Mouse (Mus musculus) frontal cortex, postnatal 25 days (tissue): ENCODE measurements around the gene Gm10190.
"Not testable (repeated sequence)": the region's sequence is repeated elsewhere in the genome, so short reads cannot be mapped to it uniquely, and the experiment has no call there.

Experiments
- DNase-seq, 2 experiments: peaks; one replicate each; pipeline ENCODE4 v3.0.0; 2022; ENCODE audit warnings: low spot score in 2 of 2

Gm10190 gene

DNA sequence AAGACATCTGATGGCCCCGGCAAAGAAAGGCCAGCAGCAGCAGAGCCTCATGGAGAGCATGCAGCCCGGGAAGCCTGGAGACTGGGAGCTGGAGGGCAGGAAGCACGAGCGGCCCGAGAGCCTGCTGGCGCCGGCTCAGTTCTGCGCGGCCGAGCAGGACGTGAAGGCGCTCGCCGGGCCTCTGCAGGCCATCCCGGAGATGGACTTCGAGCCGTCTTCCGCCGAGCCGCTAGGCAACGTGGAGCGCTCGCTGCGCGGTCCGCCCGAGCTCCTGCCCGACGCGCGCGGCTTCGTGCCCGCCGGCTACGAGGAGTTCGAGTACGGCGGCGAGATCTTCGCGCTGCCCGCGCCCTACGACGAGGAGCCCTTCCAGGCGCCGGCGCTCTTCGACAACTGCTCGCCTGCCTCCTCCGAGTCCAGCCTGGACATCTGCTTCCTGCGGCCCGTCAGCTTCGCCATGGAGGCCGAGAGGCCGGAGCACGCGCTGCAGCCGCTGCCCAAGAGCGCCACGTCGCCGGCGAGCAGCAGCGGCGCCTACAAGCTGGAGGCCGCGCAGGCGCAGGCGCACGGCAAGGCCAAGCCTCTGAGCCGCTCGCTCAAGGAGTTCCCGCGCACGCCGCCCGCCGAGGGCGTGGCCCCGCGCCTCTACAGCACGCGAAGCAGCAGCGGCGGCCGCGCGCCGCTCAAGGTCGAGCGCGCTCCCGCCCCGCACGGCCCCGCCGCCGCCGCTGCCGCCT lies at the start of gene Gm10190:
Gm10190 (minus strand) TSS at position 553 of the 737 bp plus-strand sequence.
- DNase-seq, result peak; percentile 73 to 79

GRCm38 (mm10) chr17:80420998-80421397 lies 47.7 kb upstream of the Gm10190 start:
- no peak for DNase-seq

GRCm38 (mm10) chr17:80418572-80419210 lies 45.4 kb upstream of the Gm10190 start:
- no peak for DNase-seq

DNA sequence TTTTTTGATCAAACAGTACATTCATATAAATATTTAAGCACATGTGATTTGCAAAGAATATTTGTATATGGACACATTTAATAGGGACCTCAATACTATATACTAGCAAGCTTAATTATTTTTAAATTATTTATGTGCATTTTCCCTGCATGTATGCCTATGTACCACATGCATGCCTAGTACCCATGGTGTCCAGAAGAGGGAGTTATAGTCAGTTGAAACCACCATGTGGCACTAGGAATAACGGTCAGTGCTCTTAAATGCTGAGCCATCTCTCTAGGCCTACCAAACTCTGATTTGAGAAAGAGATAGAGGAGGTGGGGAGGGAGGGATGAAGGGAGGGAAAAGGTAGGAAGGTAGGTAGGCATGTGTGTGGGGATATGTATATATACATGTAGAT lies 37.8 kb upstream of the Gm10190 start:
- DNase-seq, result no peak

GRCm38 (mm10) chr17:80398243-80398642 lies 24.9 kb upstream of the Gm10190 start:
- DNase-seq, result no peak

GRCm38 (mm10) chr17:80391423-80392403 lies 18.4 kb upstream of the Gm10190 start:
- peak in 1 of 2 experiments; percentile 9 for DNase-seq

GRCm38 (mm10) chr17:80390024-80390423 lies 16.7 kb upstream of the Gm10190 start:
- DNase-seq, result no peak

DNA sequence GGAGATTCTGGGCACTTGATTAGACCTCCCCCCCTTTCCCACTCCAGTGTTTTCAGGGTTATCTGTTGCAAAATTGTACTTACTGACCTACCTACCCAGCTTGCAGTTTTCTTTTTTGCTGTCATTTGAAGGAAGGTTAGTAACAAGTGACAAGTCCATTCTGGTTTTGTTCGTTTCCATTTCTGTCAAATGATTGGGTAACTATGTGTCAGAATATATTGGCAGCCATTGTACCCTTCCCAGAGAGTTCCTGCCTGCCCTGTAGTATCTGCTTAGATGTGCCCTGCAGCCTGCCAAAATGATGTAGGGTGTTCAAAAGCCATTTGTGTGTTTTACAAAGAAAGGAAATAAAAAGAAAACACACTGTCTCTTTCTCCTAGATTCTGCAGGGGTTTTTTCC lies 12.3 kb upstream of the Gm10190 start:
- DNase-seq, result no peak

- DNase-seq, result not testable (repeated sequence)
Observed at GRCm38 (mm10) chr17:80378386-80378785, 5.0 kb upstream of the Gm10190 start.

- DNase-seq, result no peak
Observed at GRCm38 (mm10) chr17:80373726-80374096, 370 bp upstream of the Gm10190 start.

DNA sequence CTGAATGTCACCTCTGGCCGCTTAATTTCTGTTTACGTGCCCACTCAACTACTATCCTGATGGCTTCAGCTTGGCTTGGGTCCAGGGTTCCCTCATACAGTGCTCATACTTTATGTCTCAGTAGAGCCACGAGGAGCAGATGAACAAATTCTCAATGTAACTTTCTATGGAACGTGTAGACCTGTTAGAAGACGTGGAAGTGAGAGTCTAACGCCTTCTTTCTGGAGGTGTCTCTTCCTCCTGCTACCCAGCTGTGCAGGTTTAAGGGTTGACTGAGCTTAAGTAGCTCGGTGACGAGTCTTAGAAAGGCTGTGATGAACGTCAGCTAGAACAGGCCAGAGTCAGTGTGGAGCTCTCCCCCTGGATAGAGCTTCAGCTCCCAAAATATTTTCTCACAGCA lies 4.7 kb downstream of the Gm10190 start:
- no peak for DNase-seq

DNA sequence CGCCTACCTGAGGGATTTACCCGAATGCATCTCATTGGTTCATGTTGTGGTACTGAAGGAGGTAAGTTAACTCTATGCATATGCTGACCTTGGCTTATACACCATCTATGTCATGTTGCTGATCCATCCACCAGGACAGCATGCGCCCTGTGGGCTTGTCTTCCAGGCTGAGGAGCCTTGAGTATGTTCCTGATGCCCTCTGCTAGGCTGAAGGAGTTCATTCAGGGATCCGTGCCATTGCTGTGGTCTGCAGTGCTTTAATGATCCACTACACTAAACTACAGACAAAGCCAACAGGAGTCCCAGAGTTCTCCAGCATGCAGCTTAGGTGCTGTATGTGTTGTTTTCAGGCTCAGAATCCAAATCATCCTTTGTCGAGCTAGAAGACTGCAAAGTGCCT lies 6.1 kb downstream of the Gm10190 start:
- DNase-seq, result no peak

DNA sequence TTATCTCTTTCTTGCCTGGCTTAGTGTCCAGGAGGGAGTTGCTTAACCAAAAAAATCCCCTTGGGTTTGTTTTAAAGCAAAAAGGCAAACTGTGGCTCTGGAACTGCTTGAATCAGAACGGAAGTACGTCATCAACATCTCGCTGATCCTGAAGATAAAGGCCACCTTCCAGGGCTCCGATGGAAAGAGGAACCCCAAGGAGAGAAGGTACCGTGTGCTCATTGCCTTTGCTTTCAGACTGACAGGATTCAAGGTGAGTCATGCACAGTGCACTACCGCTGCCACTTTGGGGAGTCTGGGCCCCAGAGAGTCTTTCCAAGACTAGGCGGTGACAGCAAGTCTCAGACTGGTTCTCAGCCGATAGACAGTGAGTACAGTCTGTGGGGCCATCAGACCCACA lies 13.1 kb downstream of the Gm10190 start:
- DNase-seq, result no peak

DNA sequence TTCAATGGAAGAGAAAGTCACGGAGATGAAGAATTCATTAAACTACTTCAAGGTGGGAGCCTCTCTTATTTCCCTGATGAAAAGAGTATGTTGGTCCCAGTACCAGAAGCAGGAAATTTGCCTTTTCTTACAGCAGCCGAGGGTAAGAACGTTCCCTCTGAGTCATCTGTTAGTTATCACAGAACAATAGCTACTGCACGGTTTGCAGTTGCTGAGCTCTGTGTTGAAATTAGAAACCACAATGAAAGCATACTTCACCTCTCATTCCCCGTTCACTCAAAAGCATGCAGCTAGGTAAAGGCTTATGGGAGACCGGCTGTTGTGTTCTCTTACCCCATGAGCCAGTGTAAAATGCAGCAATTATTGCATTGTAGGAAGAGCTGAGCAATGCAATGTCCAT lies 26.1 kb downstream of the Gm10190 start:
- DNase-seq, result no peak

- DNase-seq, result no peak
Observed at GRCm38 (mm10) chr17:80346591-80347125, 26.7 kb downstream of the Gm10190 start.

DNA sequence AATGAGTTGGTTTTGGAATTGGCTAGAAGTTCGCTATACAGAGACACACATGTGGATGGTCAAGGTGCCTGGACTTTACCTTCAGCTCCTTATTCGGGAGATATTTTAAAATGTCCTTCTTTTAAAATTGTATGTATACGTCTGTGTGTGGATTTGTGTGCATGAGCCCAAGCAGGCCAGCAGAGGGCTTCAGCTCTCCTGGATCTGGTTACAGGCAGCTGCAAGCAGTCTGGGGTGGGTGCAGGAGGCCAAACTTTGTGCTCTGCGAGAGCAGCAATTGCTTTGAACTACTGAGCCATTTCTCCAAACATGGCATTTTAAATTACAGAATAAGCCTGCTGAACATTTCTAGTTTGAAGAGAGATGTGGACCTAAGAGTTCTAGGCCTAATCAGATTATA lies 28.1 kb downstream of the Gm10190 start:
- no peak for DNase-seq

- no peak for DNase-seq
Observed at GRCm38 (mm10) chr17:80332386-80332785, 41.0 kb downstream of the Gm10190 start.

DNA sequence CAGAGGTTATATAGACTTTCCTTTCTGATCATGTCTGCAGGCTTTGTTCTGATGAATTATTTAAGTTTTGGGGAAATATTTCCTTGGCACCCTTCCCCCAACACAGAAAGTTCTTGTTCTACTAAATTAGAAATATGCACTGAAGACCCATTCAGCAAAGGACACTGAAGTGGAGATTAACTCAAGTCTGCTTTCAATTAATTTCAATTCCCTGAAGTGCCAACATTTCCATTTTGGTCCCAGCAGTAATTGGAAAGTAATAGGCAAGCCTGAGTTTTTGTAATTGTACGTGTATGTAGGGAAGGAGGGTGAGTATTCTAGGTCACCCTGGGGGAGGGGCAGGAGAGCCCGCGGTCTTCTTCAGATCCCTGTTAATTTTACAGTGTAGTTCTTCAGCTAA lies 46.9 kb downstream of the Gm10190 start:
- no peak for DNase-seq

DNA sequence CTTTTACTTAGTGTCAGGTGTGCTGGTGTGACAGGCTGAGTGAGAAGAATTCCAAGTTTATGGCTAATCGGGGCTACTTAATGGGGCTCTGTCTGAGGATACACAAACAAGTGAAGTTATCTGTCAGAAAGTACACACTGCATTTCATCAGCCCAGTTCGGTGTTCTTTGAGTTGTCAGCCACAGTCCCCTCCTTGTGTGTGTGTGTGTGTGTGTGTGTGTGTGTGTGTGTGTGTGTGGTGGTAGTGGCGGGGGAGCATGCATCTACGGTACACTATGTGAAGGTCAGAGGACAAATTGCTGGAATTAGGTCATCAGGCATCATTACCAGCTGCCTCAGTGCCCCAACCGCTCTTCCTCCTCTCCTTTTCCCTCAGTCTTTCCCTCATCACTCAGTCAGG lies 47.9 kb downstream of the Gm10190 start:
- no peak for DNase-seq

GRCm38 (mm10) chr17:80324521-80324920 lies 48.8 kb downstream of the Gm10190 start:
- DNase-seq, result no peak

DNA sequence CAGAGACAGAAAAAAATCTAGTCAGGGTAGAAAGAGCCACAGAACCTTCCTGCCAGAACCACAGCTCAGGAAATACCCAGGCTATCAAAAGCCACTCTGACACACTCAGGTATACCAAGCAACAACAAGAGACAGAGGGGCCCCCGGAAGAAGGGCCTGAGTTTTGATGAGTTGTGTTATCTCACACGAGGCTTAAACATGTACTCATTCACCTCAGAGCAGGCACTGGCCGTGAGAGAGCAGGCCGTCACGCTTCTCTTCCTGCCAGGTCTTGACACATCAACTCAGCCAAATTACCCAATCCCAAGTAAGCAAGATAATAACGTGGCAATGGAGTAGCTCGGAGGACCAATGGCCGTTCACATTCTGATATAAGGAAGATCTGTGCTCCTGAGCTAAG lies 49.7 kb downstream of the Gm10190 start:
- DNase-seq, result no peak
